Mouse (Mus musculus) myocyte (in vitro differentiated cells): Measurements from ENCODE around the gene Ces1h. TPM values are rescaled to one million over a fixed set of nuclear protein-coding genes. Genes with fewer than 3 reads are reported as not detected.
A peak's percentile ranks its signal among the peaks of the same experiment; 100 is the strongest.
"Not testable (repeated sequence)": the region's sequence is repeated elsewhere in the genome, so short reads cannot be mapped to it uniquely, and the experiment has no call there.

Source experiments
- H3K27me3 ChIP-seq: one replicate; pipeline ENCODE4 v1.6.1; 2011; ENCODE audit not compliant: control insufficient read depth, insufficient read depth, insufficient read length
- H3K36me3 ChIP-seq: one replicate; pipeline ENCODE4 v1.6.1; 2011; ENCODE audit not compliant: control insufficient read depth, insufficient read depth
- H3K4me2 ChIP-seq: one replicate; pipeline ENCODE4 v1.6.1; 2011; ENCODE audit warnings: low read depth, control low read depth
- H3K4me3 ChIP-seq: one replicate; pipeline ENCODE4 v1.5.1; 2011; ENCODE audit warnings: mild to moderate bottlenecking, control low read depth, moderate library complexity
- H3K79me2 ChIP-seq: one replicate; pipeline ENCODE4 v1.6.1; 2011; ENCODE audit not compliant: control insufficient read depth, insufficient read depth
- H3ac ChIP-seq: one replicate; pipeline ENCODE4 v1.6.1; 2011; ENCODE audit not compliant: control insufficient read depth, insufficient read length
- CEBPB ChIP-seq: IDR thresholded peaks from 2 replicates; pipeline ENCODE4 v1.6.1; 2011; ENCODE audit warnings: mild to moderate bottlenecking, moderate library complexity; ENCODE audit not compliant: poor library complexity, insufficient read depth, severe bottlenecking
- E2F4 ChIP-seq: IDR thresholded peaks from one replicate; pipeline ENCODE4 v1.6.1; 2011; ENCODE audit warnings: mild to moderate bottlenecking, control low read depth, moderate library complexity; ENCODE audit not compliant: insufficient read depth
- MAX ChIP-seq: IDR thresholded peaks from one replicate; pipeline ENCODE4 v1.6.1; 2011; ENCODE audit warnings: low read depth, mild to moderate bottlenecking, control low read depth
- MYOD1 ChIP-seq, 3 experiments: IDR thresholded peaks; one replicate each; pipeline ENCODE4 v1.6.1; 2011; ENCODE audit warnings: control low read depth in 2 of 3, low read depth in 2 of 3, mild to moderate bottlenecking in 2 of 3, moderate library complexity in 1 of 3; ENCODE audit not compliant: insufficient read length in 2 of 3, control insufficient read depth in 1 of 3
- MYOG ChIP-seq, 3 experiments: IDR thresholded peaks; one replicate each; pipeline ENCODE4 v1.6.1; 2011; ENCODE audit warnings: control low read depth in 2 of 3, low read depth in 2 of 3, mild to moderate bottlenecking in 2 of 3; ENCODE audit not compliant: insufficient read length in 2 of 3, control insufficient read depth in 1 of 3, insufficient read depth in 1 of 3
- POLR2A ChIP-seq: IDR thresholded peaks from one replicate; pipeline ENCODE4 v1.6.1; 2011; ENCODE audit warnings: low read depth, mild to moderate bottlenecking, control low read depth, moderate library complexity; ENCODE audit not compliant: insufficient read length
- POLR2AphosphoS2 ChIP-seq: IDR thresholded peaks from one replicate; pipeline ENCODE4 v1.6.1; 2011; ENCODE audit warnings: low read depth, control low read depth; ENCODE audit not compliant: insufficient read length
- REST ChIP-seq: IDR thresholded peaks from one replicate; pipeline ENCODE4 v1.6.1; 2011; ENCODE audit warnings: mild to moderate bottlenecking, control low read depth, moderate library complexity; ENCODE audit not compliant: insufficient read depth, insufficient read length
- SRF ChIP-seq: IDR thresholded peaks from one replicate; pipeline ENCODE4 v1.6.1; 2011; ENCODE audit warnings: low read depth; ENCODE audit not compliant: control insufficient read depth, insufficient read length
- TCF12 ChIP-seq: IDR thresholded peaks from one replicate; pipeline ENCODE4 v1.6.1; 2011; ENCODE audit warnings: mild to moderate bottlenecking, control low read depth; ENCODE audit not compliant: poor library complexity, insufficient read depth, severe bottlenecking
- TCF3 ChIP-seq: IDR thresholded peaks from one replicate; pipeline ENCODE4 v1.6.1; 2011; ENCODE audit warnings: low read depth, control low read depth; ENCODE audit not compliant: insufficient read length
- USF1 ChIP-seq: IDR thresholded peaks from one replicate; pipeline ENCODE4 v1.6.1; 2011; ENCODE audit warnings: low read depth, mild to moderate bottlenecking, control low read depth, moderate library complexity
- polyA plus RNA-seq: library from polyadenylated mRNA; unstranded; fragments of >200 nt; fragmentation: generic; extraction: Trizol; gene quantifications from one replicate; pipeline ENCODE4 v1.2.1, GENCODE M21; 2012; ENCODE audit warnings: missing spikeins

The Ces1h gene
- polyA plus RNA-seq, 1 experiment, result not detected

- Histone ChIP-seq H3K27me3 (no peaks in the 10 kb centered on the region), H3K36me3 (no peaks in the 10 kb centered on the region), H3K4me2 (no peak overlapping the region), H3K4me3 (no peak overlapping the region), H3ac (no peak overlapping the region), H3K79me2 (no peaks in the 10 kb centered on the region)
- TF ChIP-seq REST (no peak), SRF (no peak), E2F4 (no peak), MYOG (IDR thresholded peaks at IDR 0.05; ENCODE audit: control insufficient read depth in 1 of 3, insufficient read depth in 1 of 3, insufficient read length in 2 of 3, low read depth in 2 of 3) (no peak), MAX (no peak), TCF12 (no peak), MYOD1 (IDR thresholded peaks at IDR 0.05; ENCODE audit: control insufficient read depth in 1 of 3, insufficient read length in 2 of 3, low read depth in 2 of 3) (no peak), TCF3 (no peak), USF1 (no peak), POLR2A (no peak), POLR2AphosphoS2 (no peak), CEBPB (no peak)
Measured at GRCm38 (mm10) chr8:93398044-93398443, 18.5 kb upstream of the Ces1h start.

- not testable (repeated sequence) for H3K4me3 ChIP-seq, H3ac ChIP-seq, H3K79me2 ChIP-seq, H3K27me3 ChIP-seq, H3K36me3 ChIP-seq, H3K4me2 ChIP-seq
Measured at GRCm38 (mm10) chr8:93394079-93394619, 14.6 kb upstream of the Ces1h start.

GRCm38 (mm10) chr8:93369481-93369880, 10.0 kb downstream of the Ces1h start:
- Histone ChIP-seq H3K4me3 (no peak overlapping the region), H3K79me2 (no peaks in the 10 kb centered on the region), H3K27me3 (no peaks in the 10 kb centered on the region), H3K36me3 (no peaks in the 10 kb centered on the region), H3K4me2 (no peak overlapping the region), H3ac (no peak overlapping the region)
- no peak for TF ChIP-seq TCF12
- TF ChIP-seq E2F4, result no peak
- TF ChIP-seq MYOD1 (IDR thresholded peaks at IDR 0.05; ENCODE audit: control insufficient read depth in 1 of 3, insufficient read length in 2 of 3, low read depth in 2 of 3), result no peak
- no peak for TF ChIP-seq MAX
- no peak for TF ChIP-seq USF1
- TF ChIP-seq CEBPB, result no peak
- no peak for TF ChIP-seq REST
- no peak for TF ChIP-seq MYOG (IDR thresholded peaks at IDR 0.05; ENCODE audit: control insufficient read depth in 1 of 3, insufficient read depth in 1 of 3, insufficient read length in 2 of 3, low read depth in 2 of 3)
- TF ChIP-seq TCF3, result no peak
- no peak for TF ChIP-seq POLR2AphosphoS2
- TF ChIP-seq POLR2A, result no peak
- no peak for TF ChIP-seq SRF

- H3ac ChIP-seq, result no peak overlapping the region
- H3K79me2 ChIP-seq, result no peaks in the 10 kb centered on the region
- H3K4me3 ChIP-seq, result no peak overlapping the region
- H3K36me3 ChIP-seq, result no peaks in the 10 kb centered on the region
- no peaks in the 10 kb centered on the region for H3K27me3 ChIP-seq
- no peak overlapping the region for H3K4me2 ChIP-seq
- TF ChIP-seq TCF12 (no peak), REST (peak; percentile 51)
Measured at GRCm38 (mm10) chr8:93360113-93360512, 19.4 kb downstream of the Ces1h start.

- no peaks in the 10 kb centered on the region for H3K36me3 ChIP-seq
- no peaks in the 10 kb centered on the region for H3K79me2 ChIP-seq
- TF ChIP-seq USF1 (no peak), MYOG (IDR thresholded peaks at IDR 0.05; ENCODE audit: control insufficient read depth in 1 of 3, insufficient read depth in 1 of 3, insufficient read length in 2 of 3, low read depth in 2 of 3) (no peak), CEBPB (no peak), POLR2A (no peak), REST (no peak), E2F4 (no peak), TCF3 (no peak), MYOD1 (IDR thresholded peaks at IDR 0.05; ENCODE audit: control insufficient read depth in 1 of 3, insufficient read length in 2 of 3, low read depth in 2 of 3) (no peak), MAX (no peak), SRF (no peak), POLR2AphosphoS2 (no peak), TCF12 (no peak)
- H3ac ChIP-seq, result no peak overlapping the region
- H3K4me2 ChIP-seq, result no peak overlapping the region
- H3K27me3 ChIP-seq, result no peaks in the 10 kb centered on the region
- no peak overlapping the region for H3K4me3 ChIP-seq
Measured at GRCm38 (mm10) chr8:93339531-93339930, 40.0 kb downstream of the Ces1h start.
